Mouse (Mus musculus) hindbrain, embryonic 14.5 days (tissue): Measurements from ENCODE around the gene Zfp941. TPM values are rescaled to one million over a fixed set of nuclear protein-coding genes. Genes with fewer than 3 reads are reported as not detected.
A peak's percentile ranks its signal among the peaks of the same experiment; 100 is the strongest.

Experiments used
- ATAC-seq: fragments of 200-750 bp; cut with Nextera tagmentation; 2 replicates; pipeline ENCODE4 v1.8.0; 2017; ENCODE audit warnings: moderate number of reproducible peaks, mild to moderate bottlenecking, moderate TSS enrichment, moderate library complexity; ENCODE audit not compliant: low FRiP score
- DNase-seq: peaks from one replicate; pipeline ENCODE4 v3.0.0-alpha.2; 2015; ENCODE audit warnings: low spot score
- H3K27ac ChIP-seq: fragments of 300-500 bp; sonication (generic); 2 replicates; pipeline ENCODE4 v1.5.1; 2014; ENCODE audit warnings: mild to moderate bottlenecking, moderate library complexity
- H3K27me3 ChIP-seq: fragments of 300-500 bp; sonication (generic); 2 replicates; pipeline ENCODE4 v1.6.1; 2014; ENCODE audit warnings: mild to moderate bottlenecking, low read length, mixed read lengths; ENCODE audit not compliant: control insufficient read depth, insufficient read depth
- H3K36me3 ChIP-seq: fragments of 300-500 bp; sonication (generic); replicated peaks from 2 replicates; pipeline ENCODE4 v1.6.1; 2014; ENCODE audit not compliant: control insufficient read depth, insufficient read depth
- H3K4me1 ChIP-seq: fragments of 300-500 bp; sonication (generic); replicated peaks from 2 replicates; pipeline ENCODE4 v1.6.1; 2014; ENCODE audit warnings: antibody characterized with exemption, low read length, mixed read lengths; ENCODE audit not compliant: control insufficient read depth, insufficient read depth
- H3K4me2 ChIP-seq: fragments of 300-500 bp; sonication (generic); replicated peaks from 2 replicates; pipeline ENCODE4 v1.6.1; 2014; ENCODE audit warnings: mild to moderate bottlenecking, moderate library complexity
- H3K4me3 ChIP-seq: fragments of 300-500 bp; sonication (generic); replicated peaks from 2 replicates; pipeline ENCODE4 v1.5.1; 2014; ENCODE audit warnings: mild to moderate bottlenecking, low read length
- H3K9ac ChIP-seq: fragments of 300-500 bp; sonication (generic); 2 replicates; pipeline ENCODE4 v1.6.1; 2014
- H3K9me3 ChIP-seq: fragments of 300-500 bp; sonication (generic); 2 replicates; pipeline ENCODE4 v1.6.1; 2016; ENCODE audit warnings: low read length; ENCODE audit not compliant: control insufficient read depth
- WGBS: fragments of 180-500 bp; shearing (Covaris S2); extraction: QIAGEN DNeasy Blood & Tissue Kit; methylation state at CpG from one replicate; pipeline ENCODE4 v1.1.7; 2014; 5-methylcytosine and 5-hydroxymethylcytosine counted together
- polyA plus RNA-seq: library from polyadenylated mRNA; unstranded; fragments of >200 nt; fragmentation: Nextera tagmentation; extraction: Ambion mirVana; gene quantifications from 2 replicates; pipeline ENCODE4 v1.2.1, GENCODE M21; 2014

The Zfp941 gene
- polyA plus RNA-seq, 1 experiment from 2014 or later, result 33.7 TPM

- WGBS, result 81% methylated on average over 9 of the region's 9 CpGs
- no peak for DNase-seq
- peak overlapping the region; percentile 83 for H3K4me3 ChIP-seq
- H3K4me2 ChIP-seq, result peak overlapping the region; percentile 83
- no peaks in the 10 kb centered on the region for H3K9me3 ChIP-seq
- peak overlapping the region; percentile 97 for H3K9ac ChIP-seq
- H3K36me3 ChIP-seq, result peaks cover 54% of the 10 kb centered on the region
- H3K27me3 ChIP-seq, result no peaks in the 10 kb centered on the region
- peaks cover 27% of the 10 kb centered on the region for H3K4me1 ChIP-seq
- no peak overlapping the region for H3K27ac ChIP-seq
- ATAC-seq, result no peak
These were observed 33.2 kb upstream of the Zfp941 start for GRCm38 (mm10) chr7:140855181-140855580.

GRCm38 (mm10) chr7:140854483-140854882 lies 32.5 kb upstream of the Zfp941 start:
- Histone ChIP-seq H3K27ac (no peak overlapping the region), H3K9me3 (no peaks in the 10 kb centered on the region), H3K27me3 (no peaks in the 10 kb centered on the region), H3K4me3 (no peak overlapping the region), H3K4me1 (peaks cover 27% of the 10 kb centered on the region), H3K36me3 (peaks cover 48% of the 10 kb centered on the region), H3K9ac (no peak overlapping the region), H3K4me2 (no peak overlapping the region)
- DNase-seq, result no peak
- 95% methylated on average over 18 of the region's 18 CpGs for WGBS
- no peak for ATAC-seq

GRCm38 (mm10) chr7:140853386-140853785 lies 31.4 kb upstream of the Zfp941 start:
- Histone ChIP-seq H3K36me3 (peaks cover 37% of the 10 kb centered on the region), H3K4me1 (peaks cover 16% of the 10 kb centered on the region), H3K9me3 (no peaks in the 10 kb centered on the region), H3K27ac (no peak overlapping the region), H3K9ac (no peak overlapping the region), H3K4me2 (no peak overlapping the region), H3K4me3 (no peak overlapping the region), H3K27me3 (no peaks in the 10 kb centered on the region)
- ATAC-seq (no peak), DNase-seq (no peak)
- WGBS, result 86% methylated on average over 9 of the region's 9 CpGs

GRCm38 (mm10) chr7:140851916-140852315 lies 29.9 kb upstream of the Zfp941 start:
- DNase-seq, result no peak
- H3K9ac ChIP-seq, result no peak overlapping the region
- H3K27me3 ChIP-seq, result no peaks in the 10 kb centered on the region
- H3K36me3 ChIP-seq, result peaks cover 36% of the 10 kb centered on the region
- no peaks in the 10 kb centered on the region for H3K9me3 ChIP-seq
- 93% methylated on average over 4 of the region's 4 CpGs for WGBS
- peaks cover 8% of the 10 kb centered on the region for H3K4me1 ChIP-seq
- H3K27ac ChIP-seq, result no peak overlapping the region
- ATAC-seq, result no peak
- no peak overlapping the region for H3K4me3 ChIP-seq
- H3K4me2 ChIP-seq, result no peak overlapping the region

GRCm38 (mm10) chr7:140848591-140848990 lies 26.6 kb upstream of the Zfp941 start:
- no peaks in the 10 kb centered on the region for H3K4me1 ChIP-seq
- no peaks in the 10 kb centered on the region for H3K9me3 ChIP-seq
- no peak overlapping the region for H3K9ac ChIP-seq
- 95% methylated on average over 10 of the region's 10 CpGs for WGBS
- DNase-seq (no peak), ATAC-seq (no peak)
- H3K27ac ChIP-seq, result no peak overlapping the region
- peaks cover 23% of the 10 kb centered on the region for H3K36me3 ChIP-seq
- no peak overlapping the region for H3K4me2 ChIP-seq
- H3K4me3 ChIP-seq, result no peak overlapping the region
- no peaks in the 10 kb centered on the region for H3K27me3 ChIP-seq

GRCm38 (mm10) chr7:140847755-140848580 lies 26.0 kb upstream of the Zfp941 start, which contains the start of gene Odf3:
Odf3 (plus strand) TSS chr7:140847805.
- H3K27ac ChIP-seq, result no peak within 1 kb of the TSS
- peaks cover 17% of the 10 kb centered on the region for H3K36me3 ChIP-seq
- no peaks in the 10 kb centered on the region for H3K9me3 ChIP-seq
- no peak within 1 kb of the TSS for H3K4me2 ChIP-seq
- DNase-seq (no peak), ATAC-seq (no peak)
- H3K4me1 ChIP-seq, result no peaks in the 10 kb centered on the region
- H3K27me3 ChIP-seq, result no peaks in the 10 kb centered on the region
- WGBS, result 65% methylated on average over 11 of the region's 11 CpGs
- no peak within 1 kb of the TSS for H3K4me3 ChIP-seq
- no peak within 1 kb of the TSS for H3K9ac ChIP-seq

GRCm38 (mm10) chr7:140846676-140847075 lies 24.7 kb upstream of the Zfp941 start:
- Histone ChIP-seq H3K4me1 (no peaks in the 10 kb centered on the region), H3K27ac (no peak overlapping the region), H3K9me3 (no peaks in the 10 kb centered on the region), H3K9ac (no peak overlapping the region), H3K27me3 (peaks cover under 1% of the 10 kb centered on the region; the same call in 1 of the 2 replicates), H3K4me3 (no peak overlapping the region), H3K4me2 (no peak overlapping the region), H3K36me3 (peaks cover 4% of the 10 kb centered on the region)
- WGBS, result 90% methylated on average over 10 of the region's 10 CpGs
- ATAC-seq, result no peak
- no peak for DNase-seq

GRCm38 (mm10) chr7:140845683-140846082 lies 23.7 kb upstream of the Zfp941 start:
- Histone ChIP-seq H3K9ac (no peak overlapping the region), H3K27me3 (peaks cover 11% of the 10 kb centered on the region; the same call in 1 of the 2 replicates), H3K4me3 (no peak overlapping the region), H3K27ac (no peak overlapping the region), H3K4me2 (no peak overlapping the region), H3K4me1 (no peaks in the 10 kb centered on the region), H3K36me3 (no peaks in the 10 kb centered on the region), H3K9me3 (no peaks in the 10 kb centered on the region)
- no peak for DNase-seq
- no peak for ATAC-seq
- 69% methylated on average over 4 of the region's 4 CpGs for WGBS

GRCm38 (mm10) chr7:140844905-140845665 lies 23.1 kb upstream of the Zfp941 start, which contains the start of gene Scgb1c1:
Scgb1c1 (plus strand) TSS chr7:140845547.
- no peaks in the 10 kb centered on the region for H3K9me3 ChIP-seq
- ATAC-seq, result peak; percentile 76
- H3K4me2 ChIP-seq, result no peak within 1 kb of the TSS
- H3K4me3 ChIP-seq, result no peak within 1 kb of the TSS
- WGBS, result 35% methylated on average over 14 of the region's 14 CpGs
- H3K4me1 ChIP-seq, result no peaks in the 10 kb centered on the region
- peak; percentile 87 for DNase-seq
- no peak within 1 kb of the TSS for H3K27ac ChIP-seq
- no peaks in the 10 kb centered on the region for H3K36me3 ChIP-seq
- H3K27me3 ChIP-seq, result peaks cover 11% of the 10 kb centered on the region; the same call in 1 of the 2 replicates
- H3K9ac ChIP-seq, result no peak within 1 kb of the TSS
